Comparison of ENCODE assay signal across 24 mouse cellular contexts in the genomic region with DNA sequence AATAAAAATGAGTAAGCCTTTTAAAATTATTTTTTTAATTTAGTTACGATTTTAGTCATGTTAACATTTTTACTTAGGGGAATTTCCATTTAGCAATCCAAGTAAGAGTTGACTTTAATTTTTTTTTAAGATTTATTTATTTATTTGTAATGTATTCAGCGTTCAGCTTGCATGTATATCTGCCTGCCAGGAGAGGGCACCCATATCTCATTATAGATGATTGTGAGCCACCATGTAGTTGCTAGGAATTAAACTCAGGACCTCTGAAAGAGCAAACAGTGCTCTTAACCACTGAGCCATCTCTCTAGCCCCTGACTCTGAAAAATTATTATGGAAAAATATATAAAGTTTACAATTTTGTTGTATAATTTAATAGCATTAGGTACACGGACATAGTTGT. TPM values are rescaled to one million over a fixed set of nuclear protein-coding genes. Genes with fewer than 3 reads are reported as not detected.
A peak's percentile ranks its signal among the peaks of the same experiment; 100 is the strongest.
DNase-seq lines count a peak whose midpoint lies in the region; ATAC-seq and TF ChIP-seq lines count a peak whose summit lies in the region.
"Had no signal": no experiment of that assay in that cellular context is flagged by ENCODE, and none has a peak within 500 bp of the region (broad histone marks: within the 10 kb centered on the region; RNA-seq: fewer than 3 reads in every experiment).

No protein-coding gene starts in this region.

- H3K27ac ChIP-seq in kidney, postnatal 0 days, result no peak overlapping the region
- H3K27ac ChIP-seq in kidney, embryonic 16.5 days (ENCODE audit: low read length), result no peak overlapping the region
- no peak overlapping the region for H3K27ac ChIP-seq in lung, postnatal 0 days (ENCODE audit: low read length)
- H3K27ac ChIP-seq in stomach, postnatal 0 days (replicated peaks), result no peak overlapping the region
- H3K27ac ChIP-seq: embryonic facial prominence, embryonic 10.5 days; hindbrain, embryonic 15.5 days; limb, embryonic 13.5 days; liver, embryonic 15.5 days; midbrain, embryonic 13.5 days; neural tube, embryonic 12.5 days had no signal

- 91% methylated on average over 3 of the region's 3 CpGs for WGBS in kidney, postnatal 0 days
- 89% methylated on average over 3 of the region's 3 CpGs for WGBS in kidney, embryonic 16.5 days
- 83% methylated on average over 3 of the region's 3 CpGs for whole genome bisulfite sequencing in lung, postnatal 0 days
- 94% methylated on average over 3 of the region's 3 CpGs for WGBS in stomach, postnatal 0 days

- TF ChIP-seq EP300 in lung, postnatal 0 days (IDR thresholded peaks at IDR 0.05), result no peak
- TF ChIP-seq EP300 in stomach, postnatal 0 days (optimal IDR thresholded peaks at IDR 0.05), result no peak

- H3K36me3 ChIP-seq in kidney, postnatal 0 days (ENCODE audit: insufficient read depth, low read length), result peaks cover 25% of the 10 kb centered on the region
- H3K36me3 ChIP-seq in kidney, embryonic 16.5 days (ENCODE audit: insufficient read depth, low read length), result peaks cover 45% of the 10 kb centered on the region
- peaks cover 17% of the 10 kb centered on the region for H3K36me3 ChIP-seq in lung, postnatal 0 days (ENCODE audit: insufficient read depth, low read length)
- H3K36me3 ChIP-seq in stomach, postnatal 0 days (ENCODE audit: control insufficient read depth, insufficient read depth, low read length), result peaks cover 4% of the 10 kb centered on the region; the same call in 1 of the 2 replicates

- no peak overlapping the region for H3K9ac ChIP-seq in kidney, postnatal 0 days (ENCODE audit: low read depth, low read length)
- no peak overlapping the region for H3K9ac ChIP-seq in kidney, embryonic 16.5 days (replicated peaks; ENCODE audit: low read length)
- H3K9ac ChIP-seq in lung, postnatal 0 days (replicated peaks; ENCODE audit: low read depth), result no peak overlapping the region
- H3K9ac ChIP-seq in stomach, postnatal 0 days (ENCODE audit: low read length), result no peak overlapping the region
- H3K9ac ChIP-seq: hindbrain, embryonic 15.5 days; limb, embryonic 13.5 days; liver, embryonic 15.5 days; midbrain, embryonic 13.5 days; neural tube, embryonic 12.5 days had no signal

- H3K9me3 ChIP-seq in kidney, postnatal 0 days (replicated peaks; ENCODE audit: low read length), result no peaks in the 10 kb centered on the region
- H3K9me3 ChIP-seq in kidney, embryonic 16.5 days (ENCODE audit: low read length), result no peaks in the 10 kb centered on the region
- no peaks in the 10 kb centered on the region for H3K9me3 ChIP-seq in lung, postnatal 0 days (ENCODE audit: low read length)
- H3K9me3 ChIP-seq in stomach, postnatal 0 days (ENCODE audit: control insufficient read depth, low read length), result no peaks in the 10 kb centered on the region
- H3K9me3 ChIP-seq: embryonic facial prominence, embryonic 10.5 days; hindbrain, embryonic 15.5 days; liver, embryonic 15.5 days; midbrain, embryonic 13.5 days; neural tube, embryonic 12.5 days had no signal

- H3K4me2 ChIP-seq in kidney, postnatal 0 days (ENCODE audit: low read length), result no peak overlapping the region
- no peak overlapping the region for H3K4me2 ChIP-seq in kidney, embryonic 16.5 days (replicated peaks; ENCODE audit: low read depth, low read length)
- H3K4me2 ChIP-seq in lung, postnatal 0 days (replicated peaks; ENCODE audit: low read depth, low read length), result no peak overlapping the region
- no peak overlapping the region for H3K4me2 ChIP-seq in stomach, postnatal 0 days (replicated peaks; ENCODE audit: low read depth)
- H3K4me2 ChIP-seq: hindbrain, embryonic 15.5 days; limb, embryonic 13.5 days; liver, embryonic 15.5 days; midbrain, embryonic 13.5 days; neural tube, embryonic 12.5 days had no signal

- H3K27me3 ChIP-seq in kidney, postnatal 0 days (ENCODE audit: insufficient read depth, low read length), result no peaks in the 10 kb centered on the region
- H3K27me3 ChIP-seq in kidney, embryonic 16.5 days (ENCODE audit: insufficient read depth, low read length), result no peaks in the 10 kb centered on the region
- no peaks in the 10 kb centered on the region for H3K27me3 ChIP-seq in lung, postnatal 0 days (replicated peaks; ENCODE audit: insufficient read depth, low read length)
- H3K27me3 ChIP-seq in stomach, postnatal 0 days (ENCODE audit: control insufficient read depth, insufficient read depth, low read length), result no peaks in the 10 kb centered on the region
- H3K27me3 ChIP-seq: hindbrain, embryonic 15.5 days; limb, embryonic 13.5 days; liver, embryonic 15.5 days; midbrain, embryonic 13.5 days; neural tube, embryonic 12.5 days had no signal

- TF ChIP-seq CTCF in kidney, postnatal 0 days (IDR thresholded peaks at IDR 0.05; ENCODE audit: low read depth), result peak; percentile 49
- TF ChIP-seq CTCF in lung, postnatal 0 days (IDR thresholded peaks at IDR 0.05), result peak; percentile 41; the same call in 1 of the 2 replicates
- peak; percentile 53 for TF ChIP-seq CTCF in stomach, postnatal 0 days (IDR thresholded peaks at IDR 0.05; ENCODE audit: low read depth)

- no peak overlapping the region for H3K4me3 ChIP-seq in kidney, postnatal 0 days (replicated peaks; ENCODE audit: low read depth, low read length)
- no peak overlapping the region for H3K4me3 ChIP-seq in kidney, embryonic 16.5 days (ENCODE audit: low read length)
- H3K4me3 ChIP-seq in lung, postnatal 0 days (ENCODE audit: low read depth, low read length), result no peak overlapping the region
- H3K4me3 ChIP-seq in stomach, postnatal 0 days (ENCODE audit: low read depth, low read length), result no peak overlapping the region
- H3K4me3 ChIP-seq: embryonic facial prominence, embryonic 10.5 days; hindbrain, embryonic 15.5 days; limb, embryonic 13.5 days; liver, embryonic 15.5 days; midbrain, embryonic 13.5 days; neural tube, embryonic 12.5 days had no signal

- no peaks in the 10 kb centered on the region for H3K4me1 ChIP-seq in kidney, postnatal 0 days (replicated peaks; ENCODE audit: insufficient read depth, low read length)
- no peaks in the 10 kb centered on the region for H3K4me1 ChIP-seq in kidney, embryonic 16.5 days (ENCODE audit: insufficient read depth, low read length)
- no peaks in the 10 kb centered on the region for H3K4me1 ChIP-seq in lung, postnatal 0 days (ENCODE audit: insufficient read depth, low read depth, low read length)
- no peaks in the 10 kb centered on the region for H3K4me1 ChIP-seq in stomach, postnatal 0 days (replicated peaks; ENCODE audit: control insufficient read depth, insufficient read depth)
- H3K4me1 ChIP-seq: embryonic facial prominence, embryonic 10.5 days; hindbrain, embryonic 15.5 days; limb, embryonic 13.5 days; midbrain, embryonic 13.5 days; neural tube, embryonic 12.5 days had no signal

- DNase-seq in CD4-positive, CD25-positive, alpha-beta regulatory T cell, adult 2 months (ENCODE audit: low read depth, low spot score), result peak; percentile 63
- peak; percentile 15 for DNase-seq in kidney, postnatal 0 days (ENCODE audit: low spot score)
- DNase-seq in lung, postnatal 0 days (ENCODE audit: low spot score), result peak; percentile 42
- no peak for DNase-seq in lung, postnatal 25 days (ENCODE audit: low spot score)
- no peak for DNase-seq in stomach, postnatal 0 days (ENCODE audit: low spot score)
- DNase-seq in layer of hippocampus, adult 9-11 months, result no peak
- DNase-seq: adrenal gland, postnatal 25 days; cerebellum, adult 9-10 months; gastrocnemius, postnatal 36 days; heart, postnatal 4 days; kidney, adult 18-20 months; kidney, postnatal 10 days; lung, postnatal 14 days; right cerebral cortex, postnatal 14 days; thymus, postnatal 14 days had no signal

- ATAC-seq in CD4-positive, CD25-positive, alpha-beta regulatory T cell, adult 4 months, result no peak
- no peak for ATAC-seq in kidney, postnatal 0 days (replicated peaks; ENCODE audit: low FRiP score, low read depth)
- no peak for ATAC-seq in kidney, embryonic 16.5 days (ENCODE audit: low FRiP score, low TSS enrichment)
- ATAC-seq in lung, postnatal 0 days, result no peak
- ATAC-seq in stomach, postnatal 0 days (ENCODE audit: low FRiP score, low TSS enrichment), result no peak
- ATAC-seq: forebrain, embryonic 16.5 days; midbrain, embryonic 13.5 days had no signal

RNA-seq across cellular contexts. Expression of a gene that starts 22.5 kb away (rescaled TPM):
- polyA plus RNA-seq in CD4-positive, CD25-positive, alpha-beta regulatory T cell, adult 4 months (2017; shearing (Covaris generic)), result 10 to 100 TPM; 18.0 to 25.0 TPM
- 23.2 and 27.2 TPM in 2 replicates for polyA plus RNA-seq in kidney, postnatal 0 days (2015; fragmentation: Nextera tagmentation; extraction: Ambion mirVana)
- 30.9 and 32.4 TPM in 2 replicates for polyA plus RNA-seq in kidney, embryonic 16.5 days (2015; fragmentation: Nextera tagmentation; extraction: Ambion mirVana)
- polyA plus RNA-seq in lung, postnatal 0 days (2015; fragmentation: Nextera tagmentation; extraction: Ambion mirVana), result 25.5 and 26.5 TPM in 2 replicates
- 48.5 and 49.5 TPM in 2 replicates for polyA plus RNA-seq in stomach, postnatal 0 days (2015; fragmentation: Nextera tagmentation; extraction: Ambion mirVana)

RNA-seq across cellular contexts. Expression of a gene that starts 24.3 kb away (rescaled TPM):
- polyA plus RNA-seq in CD4-positive, CD25-positive, alpha-beta regulatory T cell, adult 4 months (2017; shearing (Covaris generic)), result 100 to 1,000 TPM in 1 of 2 experiments, 10 to 100 TPM in 1; 65.9 to 118 TPM
- polyA plus RNA-seq in kidney, postnatal 0 days (2015; fragmentation: Nextera tagmentation; extraction: Ambion mirVana), result 45.7 and 46.9 TPM in 2 replicates
- 59.2 and 61.8 TPM in 2 replicates for polyA plus RNA-seq in kidney, embryonic 16.5 days (2015; fragmentation: Nextera tagmentation; extraction: Ambion mirVana)
- 52.0 and 53.9 TPM in 2 replicates for polyA plus RNA-seq in lung, postnatal 0 days (2015; fragmentation: Nextera tagmentation; extraction: Ambion mirVana)
- 24.0 and 26.3 TPM in 2 replicates for polyA plus RNA-seq in stomach, postnatal 0 days (2015; fragmentation: Nextera tagmentation; extraction: Ambion mirVana)

RNA-seq across cellular contexts. Expression of a gene that starts 26.4 kb away (rescaled TPM):
- polyA plus RNA-seq in CD4-positive, CD25-positive, alpha-beta regulatory T cell, adult 4 months (2017; shearing (Covaris generic)), result 1 to 10 TPM; 2.0 to 2.8 TPM
- polyA plus RNA-seq in kidney, postnatal 0 days (2015; fragmentation: Nextera tagmentation; extraction: Ambion mirVana), result 1.4 and 1.6 TPM in 2 replicates
- polyA plus RNA-seq in kidney, embryonic 16.5 days (2015; fragmentation: Nextera tagmentation; extraction: Ambion mirVana), result 2.9 and 3.3 TPM in 2 replicates
- polyA plus RNA-seq in lung, postnatal 0 days (2015; fragmentation: Nextera tagmentation; extraction: Ambion mirVana), result 1.6 and 1.7 TPM in 2 replicates
- 2.8 and 2.9 TPM in 2 replicates for polyA plus RNA-seq in stomach, postnatal 0 days (2015; fragmentation: Nextera tagmentation; extraction: Ambion mirVana)

RNA-seq across cellular contexts. Expression of a gene that starts 30.4 kb away (rescaled TPM):
- polyA plus RNA-seq in CD4-positive, CD25-positive, alpha-beta regulatory T cell, adult 4 months (2017; shearing (Covaris generic)), result not detected
- polyA plus RNA-seq in kidney, postnatal 0 days (2015; fragmentation: Nextera tagmentation; extraction: Ambion mirVana), result 0.25 and 0.27 TPM in 2 replicates
- 0.64 and 1.1 TPM in 2 replicates for polyA plus RNA-seq in kidney, embryonic 16.5 days (2015; fragmentation: Nextera tagmentation; extraction: Ambion mirVana)
- 0.17 and 0.44 TPM in 2 replicates for polyA plus RNA-seq in lung, postnatal 0 days (2015; fragmentation: Nextera tagmentation; extraction: Ambion mirVana)
- polyA plus RNA-seq in stomach, postnatal 0 days (2015; fragmentation: Nextera tagmentation; extraction: Ambion mirVana), result 0.18 TPM in 1 of 2 replicates, not detected in the other
- polyA plus RNA-seq: hindbrain, embryonic 15.5 days; liver, embryonic 15.5 days had no signal

RNA-seq across cellular contexts. Expression of a gene that starts 34.3 kb away (rescaled TPM):
- 1 to 10 TPM in 1 of 2 experiments, under 1 TPM in 1; 0.39 to 1.8 TPM for polyA plus RNA-seq in CD4-positive, CD25-positive, alpha-beta regulatory T cell, adult 4 months (2017; shearing (Covaris generic))
- 2.9 and 4.0 TPM in 2 replicates for polyA plus RNA-seq in kidney, postnatal 0 days (2015; fragmentation: Nextera tagmentation; extraction: Ambion mirVana)
- 10.5 and 11.8 TPM in 2 replicates for polyA plus RNA-seq in kidney, embryonic 16.5 days (2015; fragmentation: Nextera tagmentation; extraction: Ambion mirVana)
- polyA plus RNA-seq in lung, postnatal 0 days (2015; fragmentation: Nextera tagmentation; extraction: Ambion mirVana), result 7.8 and 8.9 TPM in 2 replicates
- polyA plus RNA-seq in stomach, postnatal 0 days (2015; fragmentation: Nextera tagmentation; extraction: Ambion mirVana), result 1.3 and 2.0 TPM in 2 replicates

Comparison
In these comparisons a context has a peak if more than half of its experiments do, and no peak if none do; other contexts are left out.
1. DNase-seq: peak in CD4-positive, CD25-positive, alpha-beta regulatory T cell, adult 2 months (single experiment), kidney, postnatal 0 days (single experiment) and lung, postnatal 0 days (single experiment); none in lung, postnatal 25 days (single experiment), stomach, postnatal 0 days (single experiment) and layer of hippocampus, adult 9-11 months (single experiment).
2. Peak in every context shown above with its lines, with median percentiles within 50 percentile points of each other: CTCF ChIP-seq.